Mouse (Mus musculus): ENCODE measurements around the gene Paqr6.
"Not testable (repeated sequence)": the region's sequence is repeated elsewhere in the genome, so short reads cannot be mapped to it uniquely, and the experiment has no call there.

The Paqr6 gene

GRCm38 (mm10) chr3:88365705-88366361 is 1.4 kb downstream of the Paqr6 start:
- no peak for DNase-seq (ENCODE audit: low spot score in 2 of 2)

- peak; percentile 35 to 74 for DNase-seq (ENCODE audit: low spot score in 2 of 2)
Observed at GRCm38 (mm10) chr3:88366830-88367428, 2.5 kb downstream of the Paqr6 start.

GRCm38 (mm10) chr3:88367517-88367916 is 3.1 kb downstream of the Paqr6 start:
- not testable (repeated sequence) for DNase-seq (ENCODE audit: low spot score in 2 of 2)

GRCm38 (mm10) chr3:88368511-88368910 is 4.1 kb downstream of the Paqr6 start:
- not testable (repeated sequence) for DNase-seq (ENCODE audit: low spot score in 2 of 2)

GRCm38 (mm10) chr3:88372643-88373042 is 8.3 kb downstream of the Paqr6 start, which contains the start of gene Bglap3:
Gene Bglap3, minus strand, starts transcription at chr3:88372743.
- not testable (repeated sequence) for DNase-seq (ENCODE audit: low spot score in 2 of 2)

GRCm38 (mm10) chr3:88375750-88376626 is 11.6 kb downstream of the Paqr6 start:
- peak in 1 of 2 experiments; percentile 28 for DNase-seq (ENCODE audit: low spot score in 2 of 2)

GRCm38 (mm10) chr3:88376644-88377043 is 12.3 kb downstream of the Paqr6 start:
- DNase-seq (ENCODE audit: low spot score in 2 of 2) = not testable (repeated sequence)

GRCm38 (mm10) chr3:88378599-88378998 is 14.2 kb downstream of the Paqr6 start, which contains the start of gene Bglap2:
Gene Bglap2, minus strand, starts transcription at chr3:88378699.
- not testable (repeated sequence) for DNase-seq (ENCODE audit: low spot score in 2 of 2)

- peak in 1 of 2 experiments; percentile 64 for DNase-seq (ENCODE audit: low spot score in 2 of 2)
Observed at GRCm38 (mm10) chr3:88381389-88382315, 17.3 kb downstream of the Paqr6 start.

GRCm38 (mm10) chr3:88382383-88382782 is 18.0 kb downstream of the Paqr6 start:
- DNase-seq (ENCODE audit: low spot score in 2 of 2) = not testable (repeated sequence)

- DNase-seq (ENCODE audit: low spot score in 2 of 2) = no peak
Observed at GRCm38 (mm10) chr3:88384364-88384763, 20.0 kb downstream of the Paqr6 start, which contains the start of gene Bglap. Gene Bglap, minus strand, starts transcription at chr3:88384464.

- no peak for DNase-seq (ENCODE audit: low spot score in 2 of 2)
Observed at GRCm38 (mm10) chr3:88393776-88394375, 29.5 kb downstream of the Paqr6 start.

GRCm38 (mm10) chr3:88395288-88395687 is 30.9 kb downstream of the Paqr6 start:
- DNase-seq (ENCODE audit: low spot score in 2 of 2) = peak in 1 of 2 experiments; percentile 60

GRCm38 (mm10) chr3:88395742-88396141 is 31.4 kb downstream of the Paqr6 start:
- DNase-seq (ENCODE audit: low spot score in 2 of 2) = no peak

GRCm38 (mm10) chr3:88398666-88399065 is 34.3 kb downstream of the Paqr6 start:
- no peak for DNase-seq (ENCODE audit: low spot score in 2 of 2)

- no peak for DNase-seq (ENCODE audit: low spot score in 2 of 2)
Observed at GRCm38 (mm10) chr3:88403522-88404230, 39.3 kb downstream of the Paqr6 start.

GRCm38 (mm10) chr3:88407090-88407489 is 42.7 kb downstream of the Paqr6 start:
- peak in 1 of 2 experiments; percentile 72 for DNase-seq (ENCODE audit: low spot score in 2 of 2)

GRCm38 (mm10) chr3:88407529-88407928 is 43.1 kb downstream of the Paqr6 start:
- DNase-seq (ENCODE audit: low spot score in 2 of 2) = no peak

- no peak for DNase-seq (ENCODE audit: low spot score in 2 of 2)
Observed at GRCm38 (mm10) chr3:88408953-88409352, 44.6 kb downstream of the Paqr6 start.
